Mouse (Mus musculus): ENCODE measurements at regions not wholly inside any gene's neighbourhood (a gene's known extent, or its start where the extent isn't known, plus 50 kb on each side); places are given as distances from the start of the nearest gene placed in this dataset.

GRCm38 (mm10) chr6:91619735-91620732 is 63.8 kb upstream of the Slc6a6 start:
- DNase-seq (ENCODE audit: low spot score): no peak

GRCm38 (mm10) chr6:91621437-91621836 is 62.4 kb upstream of the Slc6a6 start:
- no peak for DNase-seq (ENCODE audit: low spot score)

GRCm38 (mm10) chr6:91622425-91622824 is 61.4 kb upstream of the Slc6a6 start:
- DNase-seq (ENCODE audit: low spot score): no peak

- DNase-seq (ENCODE audit: low spot score): no peak
Measured at GRCm38 (mm10) chr6:91623646-91624045, 60.2 kb upstream of the Slc6a6 start.

- no peak for DNase-seq (ENCODE audit: low spot score)
Measured at GRCm38 (mm10) chr6:91629230-91629629, 54.6 kb upstream of the Slc6a6 start.

GRCm38 (mm10) chr6:91631261-91631660 is 52.6 kb upstream of the Slc6a6 start:
- no peak for DNase-seq (ENCODE audit: low spot score)
